9 mouse cellular contexts compared by ENCODE assay signal in genomic region chr11:5803551-5803981, GRCm38 (mm10). TPM values are rescaled to one million over a fixed set of nuclear protein-coding genes. Genes with fewer than 3 reads are reported as not detected.
DNase-seq lines count a peak whose midpoint lies in the region; ATAC-seq lines count a peak whose summit lies in the region.
"Had no signal": no experiment of that assay in that cellular context is flagged by ENCODE, and none has a peak within 500 bp of the region (broad histone marks: within the 10 kb centered on the region; RNA-seq: fewer than 3 reads in every experiment).

Pgam2 (minus strand) TSS chr11:5803733.

- H3K4me1 ChIP-seq in kidney, embryonic 15.5 days: peaks cover 18% of the 10 kb centered on the region; the same call in 1 of the 2 replicates

- H3K9me3 ChIP-seq in kidney, embryonic 15.5 days (replicated peaks): no peaks in the 10 kb centered on the region; the same call in 1 of the 2 replicates
- H3K9me3 ChIP-seq: G1E had no signal

- peak within 1 kb of the TSS; percentile 45; the same call in 1 of the 2 replicates for H3K27ac ChIP-seq in kidney, embryonic 15.5 days

- H3K9ac ChIP-seq in kidney, embryonic 15.5 days: no peak within 1 kb of the TSS

- peak; percentile 52 for DNase-seq in kidney, adult 11 months
- DNase-seq in kidney, adult 18-20 months: no peak
- peak; percentile 52 for DNase-seq in ZHBTc4 (ENCODE audit: low read depth, low spot score)
- DNase-seq in gastrocnemius, postnatal 25 days: peak; percentile 83
- peak; percentile 96 for DNase-seq in skeletal muscle tissue, adult 2 months (ENCODE audit: low read depth, low spot score)
- no peak for DNase-seq in urinary bladder, postnatal 14 days (ENCODE audit: low spot score)
- no peak for DNase-seq in left cerebral cortex, adult 11 months (ENCODE audit: low spot score)

- H3K4me2 ChIP-seq in kidney, embryonic 15.5 days: no peak within 1 kb of the TSS

- ATAC-seq in kidney, embryonic 15.5 days (replicated peaks; ENCODE audit: low FRiP score): no peak

- H3K27me3 ChIP-seq in kidney, embryonic 15.5 days: no peaks in the 10 kb centered on the region

- H3K4me3 ChIP-seq in kidney, embryonic 15.5 days (replicated peaks): no peak within 1 kb of the TSS

- WGBS in kidney, embryonic 15.5 days: 47% methylated on average over 8 of the region's 8 CpGs

- H3K36me3 ChIP-seq in kidney, embryonic 15.5 days: peaks cover 31% of the 10 kb centered on the region

RNA-seq across cellular contexts. Expression of gene Pgam2, which starts in this region (rescaled TPM):
- 1,000 to 10,000 TPM; 3,395 to 3,606 TPM for total RNA-seq in gastrocnemius, postnatal 25 days (2021)
- polyA plus RNA-seq in kidney, embryonic 15.5 days (2015; fragmentation: Nextera tagmentation; extraction: Ambion mirVana): 22.7 and 37.9 TPM in 2 replicates

Comparison
In these comparisons a context has a peak if more than half of its experiments do, and no peak if none do; other contexts are left out.
1. DNase-seq: peak in kidney, adult 11 months (single experiment), ZHBTc4 (single experiment), gastrocnemius, postnatal 25 days (single experiment) and skeletal muscle tissue, adult 2 months (single experiment); none in kidney, adult 18-20 months (single experiment), urinary bladder, postnatal 14 days (single experiment) and left cerebral cortex, adult 11 months (single experiment).